Mouse (Mus musculus) fat pad, adult 2 months (tissue): ENCODE measurements around the gene Slc50a1.

Experiments
- DNase-seq: peaks from one replicate; pipeline ENCODE4 v3.0.0-alpha.2; 2011; ENCODE audit warnings: low read depth, low spot score; ENCODE audit errors: extremely low read depth

The Slc50a1 gene

DNA sequence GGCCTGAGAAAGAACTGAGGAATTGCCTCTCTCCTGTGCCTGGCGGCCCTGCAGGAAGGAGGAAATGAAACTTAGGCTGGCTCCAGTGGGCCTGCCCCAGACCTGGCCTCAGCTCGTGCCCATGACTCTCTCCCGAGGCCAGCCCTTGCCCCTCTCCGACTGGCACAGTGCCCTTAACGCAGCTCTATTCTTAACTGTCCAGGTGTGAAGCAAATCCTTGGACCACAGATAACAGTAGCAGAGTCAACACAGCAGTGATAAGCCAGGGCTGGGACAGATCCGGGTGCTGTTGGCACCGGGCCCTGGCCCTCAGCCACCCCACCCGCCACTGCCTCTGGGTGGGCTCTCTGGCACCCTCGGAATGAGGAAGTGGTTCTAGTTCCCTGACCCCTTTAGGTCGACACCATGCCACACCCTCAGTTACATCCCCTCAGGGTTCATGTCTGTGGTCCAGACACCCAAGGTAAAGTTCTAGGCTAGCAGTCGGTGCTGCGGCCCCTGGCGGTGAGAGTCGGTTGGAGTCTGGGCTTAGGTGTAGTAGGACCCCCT is 36.7 kb downstream of the Slc50a1 start:
- no peak for DNase-seq

- no peak for DNase-seq
These were observed 37.8 kb downstream of the Slc50a1 start for GRCm38 (mm10) chr3:89232614-89233013.

GRCm38 (mm10) chr3:89231772-89232275 is 38.5 kb downstream of the Slc50a1 start:
- DNase-seq = no peak

DNA sequence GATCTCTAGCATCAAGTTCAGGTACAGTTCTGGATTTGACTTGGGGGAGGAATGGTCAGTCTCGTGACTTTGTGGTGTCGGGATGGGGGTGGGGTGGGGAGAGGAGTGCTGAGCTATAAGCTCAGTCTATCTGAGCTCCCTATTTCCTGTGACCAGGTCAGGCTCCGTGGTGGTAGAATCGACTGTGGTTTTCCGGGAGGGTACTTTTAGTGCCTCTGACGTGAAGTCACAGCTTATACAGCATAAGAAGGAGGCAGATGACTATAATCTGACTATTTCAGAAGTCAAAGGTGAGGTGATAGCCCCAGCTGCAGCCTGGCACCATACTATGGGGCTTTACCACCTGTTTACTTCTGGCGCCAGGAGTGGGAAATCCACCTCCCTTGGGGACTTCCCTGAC is 39.0 kb downstream of the Slc50a1 start:
- no peak for DNase-seq

DNA sequence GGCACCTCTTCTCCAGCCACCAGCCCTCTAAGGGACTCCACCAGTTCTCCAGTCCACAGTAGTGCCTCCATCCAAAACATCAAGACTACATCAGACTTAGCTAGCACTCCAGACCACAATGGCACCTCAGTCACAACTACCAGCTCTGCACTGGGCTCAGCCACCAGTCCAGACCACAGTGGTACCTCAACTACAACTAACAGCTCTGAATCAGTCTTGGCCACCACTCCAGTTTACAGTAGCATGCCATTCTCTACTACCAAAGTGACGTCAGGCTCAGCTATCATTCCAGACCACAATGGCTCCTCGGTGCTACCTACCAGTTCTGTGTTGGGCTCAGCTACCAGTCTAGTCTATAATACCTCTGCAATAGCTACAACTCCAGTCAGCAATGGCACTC is 39.8 kb downstream of the Slc50a1 start:
- DNase-seq = no peak

DNA sequence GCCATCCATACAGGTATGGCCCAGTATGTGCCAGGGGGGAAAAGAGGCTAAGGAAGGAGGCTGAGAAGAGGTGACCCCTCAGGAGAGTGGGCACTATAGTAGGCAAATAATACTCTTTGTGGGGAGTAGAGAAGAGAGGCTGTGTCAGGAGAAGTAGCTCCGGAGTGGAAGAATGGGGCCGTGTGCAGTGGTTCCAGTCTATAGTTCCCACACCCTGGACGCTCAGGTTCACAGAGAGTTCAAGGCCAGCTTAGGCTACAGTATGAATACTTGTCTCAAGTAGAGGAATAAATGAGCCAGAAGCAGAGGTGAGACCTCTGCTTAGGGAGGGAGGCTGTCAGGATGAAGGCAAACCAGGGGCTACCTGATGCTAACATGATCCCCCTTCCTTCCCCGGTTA is 41.1 kb downstream of the Slc50a1 start:
- no peak for DNase-seq

GRCm38 (mm10) chr3:89228836-89229235 is 41.5 kb downstream of the Slc50a1 start, which contains the start of gene Muc1:
Muc1 (plus strand) TSS chr3:89229057.
- DNase-seq = no peak

DNA sequence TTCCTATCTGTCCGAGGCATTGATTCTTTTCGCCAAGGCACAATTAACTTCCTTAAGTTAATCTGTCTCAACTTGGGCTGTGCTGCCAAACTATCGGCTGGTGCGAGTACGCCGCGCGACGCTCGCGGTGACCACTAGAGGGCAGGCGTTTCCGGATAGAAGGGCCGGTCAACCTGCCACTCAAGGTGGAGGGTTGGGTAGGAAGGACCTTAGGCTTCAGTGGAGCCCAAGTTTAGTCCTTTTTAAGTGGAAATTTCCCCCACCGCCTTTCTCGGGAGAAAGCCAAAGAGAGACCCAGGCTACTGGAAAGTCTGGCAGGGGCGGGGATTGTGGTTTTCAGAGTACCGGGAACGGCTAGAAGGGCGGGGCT is 42.2 kb downstream of the Slc50a1 start:
- DNase-seq = no peak

GRCm38 (mm10) chr3:89227307-89228179 is 42.8 kb downstream of the Slc50a1 start:
- DNase-seq = no peak

- DNase-seq = no peak
These were observed 43.5 kb downstream of the Slc50a1 start, which contains the start of gene Mtx1 for GRCm38 (mm10) chr3:89226900-89227299. Mtx1 (minus strand) TSS chr3:89227088.

DNA sequence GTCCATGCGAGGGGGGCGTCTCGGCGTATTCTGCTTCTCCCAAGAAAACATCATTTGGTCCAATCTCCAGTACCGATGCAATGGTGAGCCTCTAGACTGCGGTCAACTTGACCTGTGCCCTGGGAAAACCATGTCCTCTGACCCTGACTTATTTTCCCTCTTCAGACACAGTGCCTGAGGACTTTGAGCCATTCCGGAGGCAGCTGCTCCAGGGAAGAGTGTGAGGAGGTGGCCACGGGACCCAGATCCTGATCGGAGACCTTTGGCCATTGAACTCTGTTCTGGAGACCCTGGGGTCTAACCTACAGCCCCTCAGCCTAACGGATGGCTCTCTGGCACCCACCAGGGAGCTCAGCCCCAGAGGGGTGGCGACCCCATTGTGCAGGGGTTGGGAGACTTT is 44.0 kb downstream of the Slc50a1 start:
- no peak for DNase-seq

DNA sequence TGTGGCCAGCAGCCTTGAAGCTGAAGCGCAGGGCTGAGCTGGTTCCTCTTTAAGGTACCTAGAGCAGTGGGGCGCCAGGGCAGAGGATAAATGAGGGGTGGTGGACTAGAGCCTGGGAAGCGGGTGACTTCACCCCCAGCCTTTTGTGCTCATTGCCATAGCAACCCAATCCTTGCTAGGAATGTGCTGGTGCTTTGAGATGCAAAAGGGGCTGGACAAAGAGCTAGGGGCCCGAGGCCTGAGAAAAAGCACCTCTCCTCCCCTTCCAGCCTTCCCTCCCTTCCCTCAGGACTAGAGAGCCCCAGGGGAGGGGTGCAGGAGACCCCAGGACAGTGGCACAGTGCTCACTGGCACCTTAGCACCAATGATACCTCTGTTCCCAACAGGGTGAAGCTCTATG is 44.5 kb downstream of the Slc50a1 start:
- DNase-seq = no peak

DNA sequence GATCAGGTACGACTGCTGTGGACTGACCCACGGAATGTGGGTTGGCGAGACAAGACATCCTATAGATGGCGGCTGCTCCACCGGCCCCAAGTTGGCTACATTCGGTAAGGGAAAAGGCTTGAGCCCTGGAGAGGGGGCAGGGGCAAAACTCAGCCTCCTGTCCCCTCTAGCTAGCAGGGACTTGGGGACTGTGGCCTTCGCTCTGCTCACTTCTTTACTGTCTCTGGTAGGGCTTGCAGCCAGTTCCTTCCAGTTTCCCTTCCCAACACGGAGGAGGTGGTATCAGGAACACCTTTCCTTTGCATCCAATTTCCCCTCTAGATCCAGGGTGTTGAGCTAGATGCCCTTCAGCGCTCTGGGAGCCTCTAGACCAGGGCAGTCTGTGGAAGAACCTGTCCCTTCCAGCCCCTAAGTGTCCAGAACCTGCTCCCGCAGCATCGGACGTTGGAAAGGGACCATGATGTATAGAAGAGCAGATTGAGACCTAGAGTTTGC is 45.0 kb downstream of the Slc50a1 start:
- no peak for DNase-seq

DNA sequence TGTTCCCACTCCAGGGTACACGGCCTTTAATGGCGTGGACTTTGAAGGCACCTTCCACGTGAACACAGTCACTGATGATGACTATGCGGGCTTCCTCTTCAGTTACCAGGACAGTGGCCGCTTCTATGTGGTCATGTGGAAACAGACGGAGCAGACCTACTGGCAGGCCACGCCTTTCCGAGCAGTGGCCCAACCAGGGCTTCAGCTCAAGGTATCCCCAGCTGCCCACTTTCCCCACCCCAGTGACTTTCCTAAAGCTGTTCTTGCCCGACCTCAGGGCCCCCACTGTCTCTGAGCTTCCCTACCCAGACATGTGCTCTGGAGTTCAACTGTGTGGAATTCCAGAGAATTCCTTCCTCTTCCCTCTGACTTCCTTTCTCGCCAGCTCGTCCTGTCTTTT is 45.6 kb downstream of the Slc50a1 start:
- DNase-seq = no peak

DNA sequence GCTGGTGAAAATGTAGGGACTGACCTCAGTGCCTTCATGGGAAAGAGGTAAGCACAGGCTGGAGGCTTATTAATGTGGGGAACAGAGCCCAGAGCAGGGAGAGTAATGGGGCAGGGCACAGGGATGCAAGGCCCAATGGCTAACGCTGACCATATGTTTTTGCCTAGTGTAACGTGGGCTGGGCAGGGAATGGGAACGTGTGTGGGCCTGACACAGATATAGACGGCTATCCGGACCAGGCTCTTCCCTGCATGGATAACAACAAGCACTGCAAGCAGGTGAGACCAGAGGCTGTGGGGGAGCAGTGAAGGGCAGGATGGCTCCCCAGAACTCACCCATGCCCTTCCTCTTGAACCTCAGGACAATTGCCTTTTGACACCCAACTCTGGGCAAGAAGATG is 49.2 kb downstream of the Slc50a1 start:
- DNase-seq = no peak

DNA sequence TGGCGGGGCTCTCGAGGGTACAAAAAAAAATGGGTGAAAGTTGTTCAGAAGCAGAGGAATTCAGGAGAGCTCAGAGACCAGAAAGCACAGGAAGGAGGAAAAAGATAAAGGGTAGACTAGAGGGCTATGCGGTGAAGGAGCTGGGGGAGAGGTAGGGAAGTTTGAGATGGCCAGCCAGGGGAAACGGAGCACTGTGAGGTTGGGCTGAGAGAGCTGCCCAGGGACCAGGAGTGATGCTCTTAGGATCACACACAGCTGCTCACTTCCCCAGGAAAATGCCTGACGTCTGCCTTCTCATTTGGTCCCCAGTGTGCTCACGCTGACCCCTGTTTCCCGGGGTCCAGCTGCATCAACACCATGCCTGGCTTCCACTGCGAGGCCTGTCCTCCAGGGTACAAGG is 50.8 kb downstream of the Slc50a1 start:
- no peak for DNase-seq

DNA sequence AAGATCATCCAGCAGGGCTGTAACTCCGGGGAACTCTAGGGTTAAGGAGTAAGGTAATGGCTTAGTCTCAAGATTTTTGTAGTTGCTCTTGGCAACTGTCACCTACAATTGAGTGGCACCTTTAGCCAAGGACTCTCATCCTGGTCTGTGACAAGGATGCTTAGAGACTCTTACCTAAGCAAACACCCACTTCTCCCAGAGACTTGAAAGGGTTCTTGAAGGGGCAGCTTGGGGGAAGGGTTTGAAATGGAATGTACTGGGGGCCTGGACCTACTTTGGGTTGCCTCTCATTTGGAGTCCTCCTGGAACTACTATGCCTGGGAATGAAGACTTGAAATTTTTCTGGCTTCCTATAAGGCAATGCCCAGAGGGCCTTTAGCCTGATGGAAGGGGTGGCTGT is 52.1 kb downstream of the Slc50a1 start:
- DNase-seq = no peak
